Mouse (Mus musculus): ENCODE measurements at regions not wholly inside any gene's neighbourhood (a gene's known extent, or its start where the extent isn't known, plus 50 kb on each side); places are given as distances from the start of the nearest gene placed in this dataset. TPM values are rescaled to one million over a fixed set of nuclear protein-coding genes. Genes with fewer than 3 reads are reported as not detected.

- H3K4me1 ChIP-seq: no peaks in the 10 kb centered on the region
- H3K27ac ChIP-seq: no peak overlapping the region
- 60% methylated on average over 2 of the region's 2 CpGs for WGBS (ENCODE audit: insufficient replicate concordance)
- no peak overlapping the region for H3K4me2 ChIP-seq
- H3K27me3 ChIP-seq (replicated peaks): no peaks in the 10 kb centered on the region
- ATAC-seq: no peak
- no peak overlapping the region for H3K9ac ChIP-seq
- H3K9me3 ChIP-seq (replicated peaks): no peaks in the 10 kb centered on the region
- H3K4me3 ChIP-seq: no peak overlapping the region
- no peaks in the 10 kb centered on the region for H3K36me3 ChIP-seq
Observed at GRCm38 (mm10) chr13:75590836-75591235, 115.7 kb upstream of the Ell2 start.

- Histone ChIP-seq H3K27me3 (replicated peaks) (no peaks in the 10 kb centered on the region), H3K27ac (no peak overlapping the region), H3K9ac (no peak overlapping the region), H3K4me2 (no peak overlapping the region), H3K4me1 (no peaks in the 10 kb centered on the region), H3K36me3 (no peaks in the 10 kb centered on the region), H3K9me3 (replicated peaks) (no peaks in the 10 kb centered on the region), H3K4me3 (no peak overlapping the region)
- WGBS (ENCODE audit: insufficient replicate concordance): 63% methylated on average over 2 of the region's 2 CpGs
- ATAC-seq: no peak
Observed at GRCm38 (mm10) chr13:75596856-75597255, 109.7 kb upstream of the Ell2 start.

- no peaks in the 10 kb centered on the region for H3K4me1 ChIP-seq
- no peak for ATAC-seq
Observed at GRCm38 (mm10) chr13:75598186-75598585, 108.4 kb upstream of the Ell2 start.

GRCm38 (mm10) chr13:75598675-75599074 is 107.9 kb upstream of the Ell2 start:
- H3K4me2 ChIP-seq: no peak overlapping the region
- H3K4me3 ChIP-seq: no peak overlapping the region
- no peak overlapping the region for H3K27ac ChIP-seq
- no peaks in the 10 kb centered on the region for H3K36me3 ChIP-seq
- H3K9me3 ChIP-seq (replicated peaks): no peaks in the 10 kb centered on the region
- no peaks in the 10 kb centered on the region for H3K27me3 ChIP-seq (replicated peaks)
- 79% methylated on average over 1 of the region's 1 CpGs for WGBS (ENCODE audit: insufficient replicate concordance)
- ATAC-seq: no peak
- no peak overlapping the region for H3K9ac ChIP-seq
- H3K4me1 ChIP-seq: no peaks in the 10 kb centered on the region

More at GRCm38 (mm10) chr13:75598186-75598585, 108.4 kb upstream of the Ell2 start:
- no peaks in the 10 kb centered on the region for H3K36me3 ChIP-seq
- no peak overlapping the region for H3K9ac ChIP-seq
- no peak overlapping the region for H3K27ac ChIP-seq
- H3K9me3 ChIP-seq (replicated peaks): no peaks in the 10 kb centered on the region
- no peak overlapping the region for H3K4me3 ChIP-seq
- H3K4me2 ChIP-seq: no peak overlapping the region
- H3K27me3 ChIP-seq (replicated peaks): no peaks in the 10 kb centered on the region

- Histone ChIP-seq H3K36me3 (no peaks in the 10 kb centered on the region), H3K27me3 (replicated peaks) (no peaks in the 10 kb centered on the region), H3K4me2 (no peak overlapping the region), H3K27ac (no peak overlapping the region), H3K9ac (no peak overlapping the region), H3K4me3 (no peak overlapping the region), H3K4me1 (no peaks in the 10 kb centered on the region), H3K9me3 (replicated peaks) (no peaks in the 10 kb centered on the region)
- no peak for ATAC-seq
- WGBS (ENCODE audit: insufficient replicate concordance): 66% methylated on average over 3 of the region's 3 CpGs
Observed at GRCm38 (mm10) chr13:75623229-75623628, 83.3 kb upstream of the Ell2 start.

- 58% methylated on average over 1 of the region's 1 CpGs for whole genome bisulfite sequencing (ENCODE audit: insufficient replicate concordance)
- H3K9ac ChIP-seq: no peak overlapping the region
Observed at GRCm38 (mm10) chr13:75627405-75627804, 79.2 kb upstream of the Ell2 start.

GRCm38 (mm10) chr13:75631048-75631447 is 75.5 kb upstream of the Ell2 start:
- Histone ChIP-seq H3K4me1 (no peaks in the 10 kb centered on the region), H3K4me2 (no peak overlapping the region), H3K36me3 (no peaks in the 10 kb centered on the region), H3K27me3 (replicated peaks) (no peaks in the 10 kb centered on the region), H3K9me3 (replicated peaks) (no peaks in the 10 kb centered on the region), H3K4me3 (no peak overlapping the region), H3K9ac (no peak overlapping the region), H3K27ac (no peak overlapping the region)
- WGBS (ENCODE audit: insufficient replicate concordance): 74% methylated on average over 1 of the region's 1 CpGs
- no peak for ATAC-seq

More at GRCm38 (mm10) chr13:75627405-75627804, 79.2 kb upstream of the Ell2 start:
- H3K4me1 ChIP-seq: no peaks in the 10 kb centered on the region
- no peaks in the 10 kb centered on the region for H3K36me3 ChIP-seq
- ATAC-seq: no peak
- H3K4me3 ChIP-seq: no peak overlapping the region
- no peaks in the 10 kb centered on the region for H3K9me3 ChIP-seq (replicated peaks)
- no peak overlapping the region for H3K27ac ChIP-seq
- no peaks in the 10 kb centered on the region for H3K27me3 ChIP-seq (replicated peaks)
- H3K4me2 ChIP-seq: no peak overlapping the region

- no peaks in the 10 kb centered on the region for H3K36me3 ChIP-seq
- no peaks in the 10 kb centered on the region for H3K4me1 ChIP-seq
- no peak overlapping the region for H3K27ac ChIP-seq
- H3K4me3 ChIP-seq: no peak overlapping the region
- no peaks in the 10 kb centered on the region; the same call in 1 of the 2 replicates for H3K9me3 ChIP-seq (replicated peaks)
- H3K9ac ChIP-seq: no peak overlapping the region
- H3K4me2 ChIP-seq: no peak overlapping the region
- ATAC-seq: no peak
- 65% methylated on average over 1 of the region's 1 CpGs for WGBS (ENCODE audit: insufficient replicate concordance)
- H3K27me3 ChIP-seq (replicated peaks): no peaks in the 10 kb centered on the region
Observed at GRCm38 (mm10) chr13:75647513-75647912, 59.0 kb upstream of the Ell2 start.

- no peak for ATAC-seq
- no peaks in the 10 kb centered on the region for H3K27me3 ChIP-seq (replicated peaks)
- WGBS (ENCODE audit: insufficient replicate concordance): 58% methylated on average over 3 of the region's 3 CpGs
- no peak overlapping the region for H3K4me2 ChIP-seq
- H3K27ac ChIP-seq: no peak overlapping the region
- no peaks in the 10 kb centered on the region for H3K9me3 ChIP-seq (replicated peaks)
- no peaks in the 10 kb centered on the region for H3K4me1 ChIP-seq
- H3K4me3 ChIP-seq: no peak overlapping the region
- no peaks in the 10 kb centered on the region for H3K36me3 ChIP-seq
- no peak overlapping the region for H3K9ac ChIP-seq
Observed at GRCm38 (mm10) chr13:75651941-75652340, 54.6 kb upstream of the Ell2 start.

GRCm38 (mm10) chr13:75652966-75653365 is 53.6 kb upstream of the Ell2 start:
- Histone ChIP-seq H3K27ac (peak overlapping the region; percentile 25; the same call in 1 of the 2 replicates), H3K9me3 (replicated peaks) (no peaks in the 10 kb centered on the region), H3K36me3 (no peaks in the 10 kb centered on the region), H3K4me1 (no peaks in the 10 kb centered on the region), H3K4me2 (no peak overlapping the region), H3K9ac (no peak overlapping the region), H3K27me3 (replicated peaks) (no peaks in the 10 kb centered on the region), H3K4me3 (no peak overlapping the region)
- WGBS (ENCODE audit: insufficient replicate concordance): 58% methylated on average over 2 of the region's 2 CpGs
- peak; percentile 59; the same call in 1 of the 2 replicates for ATAC-seq

MicroRNAs encoded in the stretch of these regions (microRNA counts, 519-probe panel; counts per million panel counts)
- 582 counts per million, percentile 70 among the panel's probes with 10 or more counts for microRNA mmu-miR-682

Small RNA genes in the stretch of these regions (microRNA-seq; reads per million reads assigned to microRNA genes)
- gene Mir682: not detected
